Mouse (Mus musculus): ENCODE results near the gene Chid1.

Gene Chid1

GRCm38 (mm10) chr7:141559726-141560325, 20.2 kb upstream of the Chid1 start:
- in situ Hi-C loops (cut with MboI, MseI): loop anchor here (10.0 kb wide), 1 partner anchor 985 kb away; no protein-coding TSS in a partner anchor

- in situ Hi-C loops (cut with MboI, MseI): no loop called here
These were observed 19.3 kb upstream of the Chid1 start for GRCm38 (mm10) chr7:141558946-141559345.

GRCm38 (mm10) chr7:141558329-141558776, 18.7 kb upstream of the Chid1 start:
- in situ Hi-C loops (cut with MboI, MseI): no loop called here

- in situ Hi-C loops (cut with MboI, MseI): no loop called here
These were observed 10.8 kb upstream of the Chid1 start for GRCm38 (mm10) chr7:141550464-141550863.

DNA sequence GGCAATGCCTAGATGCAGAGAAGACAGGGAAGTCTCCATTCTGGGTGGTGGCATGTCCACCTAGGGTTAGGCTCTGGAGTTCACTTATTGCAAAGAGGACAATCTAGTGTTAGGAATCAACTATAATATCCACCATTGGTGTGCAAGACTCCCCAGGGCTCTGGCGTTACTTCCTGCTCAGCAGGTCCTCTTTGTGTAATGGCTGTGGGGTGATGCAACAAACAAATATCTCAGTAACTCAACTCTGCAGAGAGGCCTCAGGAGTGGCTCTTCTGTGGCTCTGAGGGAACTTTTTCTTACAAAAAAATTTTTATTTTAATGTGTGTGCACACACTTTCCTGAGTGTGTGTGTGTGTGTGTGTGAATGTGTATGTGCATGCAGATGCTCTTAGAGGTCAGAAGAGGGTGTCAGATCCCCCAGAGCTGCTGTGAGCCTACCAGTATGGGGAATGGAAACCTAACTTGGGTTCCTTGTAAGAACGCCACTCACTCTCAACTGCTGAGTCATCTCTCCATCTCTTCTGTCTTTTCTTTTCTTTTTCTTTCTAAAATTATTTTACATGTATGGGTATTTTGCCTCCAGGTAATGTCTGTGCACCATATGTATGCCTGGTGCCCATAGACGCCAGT, 9.9 kb upstream of the Chid1 start:
- in situ Hi-C loops (cut with MboI, MseI): no loop called here

GRCm38 (mm10) chr7:141544654-141545053, 5.0 kb upstream of the Chid1 start:
- in situ Hi-C loops (cut with MboI, MseI): no loop called here

- in situ Hi-C loops (cut with MboI, MseI): no loop called here
These were observed 2.9 kb upstream of the Chid1 start for GRCm38 (mm10) chr7:141542588-141542987.

- in situ Hi-C loops (cut with MboI, MseI): no loop called here
These were observed 2.0 kb upstream of the Chid1 start for GRCm38 (mm10) chr7:141541681-141542080.

DNA sequence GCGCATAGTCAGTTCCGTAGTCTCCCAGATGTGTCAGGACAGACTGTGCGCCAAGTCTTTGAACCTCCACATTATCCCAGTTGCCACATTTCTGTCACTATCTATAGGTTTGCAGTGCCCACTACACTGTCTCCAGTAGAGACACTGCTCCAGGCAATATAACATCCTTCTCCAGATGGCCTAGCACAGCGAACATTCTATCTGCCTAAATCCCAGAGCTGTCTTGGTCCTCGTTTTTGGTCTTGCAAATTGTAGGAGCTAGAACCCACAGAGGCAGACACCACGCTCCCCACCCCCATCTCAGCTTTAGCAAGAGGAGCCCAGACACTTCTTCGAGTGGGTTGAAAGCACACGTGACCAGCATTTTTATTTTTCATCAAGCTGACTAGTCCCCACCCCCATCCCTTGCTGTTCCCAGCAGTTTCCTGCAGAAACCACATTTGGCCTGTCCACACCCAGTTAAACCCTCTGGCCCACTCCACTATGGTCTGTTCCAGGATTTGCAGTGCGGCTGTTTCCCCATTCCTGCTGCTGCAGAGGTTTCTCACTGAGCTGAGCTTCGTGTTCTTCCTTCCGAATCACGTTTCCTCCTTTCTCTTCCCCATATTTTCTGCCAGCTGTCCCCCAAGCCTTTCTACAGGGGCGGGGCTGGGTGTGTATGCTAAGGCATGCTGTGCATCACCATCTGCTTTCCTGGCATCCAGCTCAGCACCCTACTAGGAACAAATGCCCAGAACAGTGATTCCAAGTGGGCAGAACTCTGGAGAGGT, 840 bp upstream of the Chid1 start:
- in situ Hi-C loops (cut with MboI, MseI): no loop called here

DNA sequence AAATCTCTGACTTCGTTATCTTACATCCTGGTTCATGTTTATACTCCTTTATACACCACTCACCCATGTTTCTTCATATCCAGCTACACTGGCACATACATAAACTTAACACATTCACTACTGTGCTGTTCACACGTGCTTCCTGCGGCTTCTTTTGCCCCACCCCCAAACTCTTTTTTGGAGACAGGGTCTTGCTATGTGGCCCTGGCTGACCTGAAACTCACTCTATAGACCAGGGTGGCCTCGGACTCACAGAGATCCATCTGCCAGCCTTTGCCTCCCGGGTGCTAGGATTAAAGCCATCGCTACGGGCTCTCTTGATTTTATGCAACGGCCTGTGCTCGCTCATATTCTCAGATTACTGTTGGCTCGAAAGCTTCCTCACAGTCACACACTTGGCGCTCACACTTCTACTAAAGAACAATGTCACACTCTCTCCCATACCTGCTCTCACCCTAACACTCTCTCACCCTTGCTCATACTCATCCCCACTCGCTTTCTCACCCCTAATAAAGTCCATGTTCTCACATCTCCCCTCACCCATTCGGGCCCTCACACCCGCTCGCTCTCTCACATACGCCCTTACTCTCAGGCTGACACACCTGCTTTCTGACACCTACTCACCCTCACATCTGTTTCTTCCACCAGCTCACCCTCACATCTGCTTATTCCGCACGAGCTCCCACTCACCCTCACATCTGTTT, 653 bp downstream of the Chid1 start:
- in situ Hi-C loops (cut with MboI, MseI): no loop called here

- in situ Hi-C loops (cut with MboI, MseI): no loop called here
These were observed 4.1 kb downstream of the Chid1 start for GRCm38 (mm10) chr7:141535570-141535969.

- in situ Hi-C loops (cut with MboI, MseI): loop anchor here (5.0 kb wide), 1 partner anchor 38 kb away; no protein-coding TSS in a partner anchor
These were observed 14.1 kb downstream of the Chid1 start for GRCm38 (mm10) chr7:141525580-141525925.

- in situ Hi-C loops (cut with MboI, MseI): loop anchor here (5.0 kb wide), 1 partner anchor 38 kb away; no protein-coding TSS in a partner anchor
These were observed 14.7 kb downstream of the Chid1 start for GRCm38 (mm10) chr7:141524760-141525579.

DNA sequence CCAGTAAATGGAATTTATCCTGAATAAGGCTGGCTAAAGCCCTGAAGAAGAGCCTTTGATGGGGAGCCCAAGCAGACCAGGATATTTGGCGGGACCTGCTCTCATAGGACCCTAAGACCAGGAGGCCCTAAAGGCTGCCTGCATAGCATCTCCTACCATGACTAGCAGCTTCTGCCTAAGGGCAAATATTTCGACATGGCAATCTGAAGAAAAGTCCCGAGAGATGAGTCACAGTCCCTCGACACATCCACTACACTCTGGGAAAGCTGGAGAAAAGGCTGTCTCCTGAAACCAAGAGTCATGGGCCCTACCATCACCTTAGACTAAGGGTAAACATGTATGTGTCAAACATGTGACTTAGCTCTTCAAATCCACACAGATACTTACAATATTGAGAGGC, 15.4 kb downstream of the Chid1 start:
- in situ Hi-C loops (cut with MboI, MseI): no loop called here

GRCm38 (mm10) chr7:141523007-141523406, 16.6 kb downstream of the Chid1 start:
- in situ Hi-C loops (cut with MboI, MseI): no loop called here

DNA sequence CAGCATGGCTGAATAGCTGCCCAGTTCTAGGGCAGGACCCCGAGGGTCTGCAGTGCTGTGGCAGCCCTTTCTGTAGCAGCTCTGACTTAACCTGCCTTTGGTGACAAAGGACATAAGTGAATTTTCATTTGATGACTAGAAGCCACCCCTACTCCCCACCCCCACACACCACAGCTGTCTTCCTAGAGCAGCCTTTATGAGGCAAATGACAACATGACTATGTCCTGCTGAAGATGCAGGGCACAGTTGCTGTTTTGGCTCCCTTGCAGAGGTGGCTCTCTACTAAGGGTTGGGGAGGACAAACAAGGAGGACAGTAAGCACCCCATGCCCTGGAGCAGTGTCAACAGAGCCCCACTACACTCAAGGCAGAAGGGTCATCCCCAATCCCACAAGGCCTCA, 19.9 kb downstream of the Chid1 start:
- in situ Hi-C loops (cut with MboI, MseI): no loop called here

- in situ Hi-C loops (cut with MboI, MseI): no loop called here
These were observed 20.7 kb downstream of the Chid1 start for GRCm38 (mm10) chr7:141518926-141519325.

DNA sequence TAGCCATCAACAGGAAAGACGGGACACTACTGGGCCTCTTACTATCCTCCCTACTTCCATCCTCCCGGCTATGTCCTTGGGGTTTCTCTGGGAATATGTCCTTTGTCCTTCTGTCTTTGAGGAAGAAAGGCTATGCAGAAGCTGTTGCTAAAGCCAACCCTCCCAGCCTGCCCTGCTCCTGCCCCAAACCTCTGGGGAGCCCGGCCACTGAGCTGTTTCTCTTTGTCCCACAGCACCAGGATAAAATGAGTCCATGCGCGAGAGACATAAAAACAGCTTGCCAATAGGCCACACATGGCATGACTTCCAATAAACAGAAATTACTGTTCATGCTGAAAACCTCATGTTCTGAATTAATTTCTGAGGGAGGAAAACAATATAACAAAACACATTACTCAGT, 21.4 kb downstream of the Chid1 start:
- in situ Hi-C loops (cut with MboI, MseI): no loop called here

DNA sequence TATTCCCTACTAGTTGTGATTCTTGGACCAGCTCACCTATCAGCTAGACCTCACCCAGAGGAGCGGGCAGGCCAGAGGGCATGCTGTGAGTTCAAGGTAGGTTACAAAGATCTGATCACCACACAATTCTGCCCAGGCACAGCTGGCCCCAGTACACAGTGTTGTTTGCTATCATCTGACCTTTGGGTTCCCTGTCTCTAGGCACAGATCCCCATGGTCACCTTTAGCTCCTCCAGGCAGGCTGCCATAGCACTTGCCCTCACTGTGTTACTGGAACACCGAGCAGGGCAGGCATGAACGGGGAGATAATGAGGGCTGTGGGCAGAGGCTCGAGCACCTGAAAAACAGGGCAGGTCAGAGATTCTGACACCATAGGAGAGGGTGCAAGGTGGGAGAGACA, 22.0 kb downstream of the Chid1 start:
- in situ Hi-C loops (cut with MboI, MseI): no loop called here

- in situ Hi-C loops (cut with MboI, MseI): no loop called here
These were observed 28.9 kb downstream of the Chid1 start for GRCm38 (mm10) chr7:141510681-141511191.

DNA sequence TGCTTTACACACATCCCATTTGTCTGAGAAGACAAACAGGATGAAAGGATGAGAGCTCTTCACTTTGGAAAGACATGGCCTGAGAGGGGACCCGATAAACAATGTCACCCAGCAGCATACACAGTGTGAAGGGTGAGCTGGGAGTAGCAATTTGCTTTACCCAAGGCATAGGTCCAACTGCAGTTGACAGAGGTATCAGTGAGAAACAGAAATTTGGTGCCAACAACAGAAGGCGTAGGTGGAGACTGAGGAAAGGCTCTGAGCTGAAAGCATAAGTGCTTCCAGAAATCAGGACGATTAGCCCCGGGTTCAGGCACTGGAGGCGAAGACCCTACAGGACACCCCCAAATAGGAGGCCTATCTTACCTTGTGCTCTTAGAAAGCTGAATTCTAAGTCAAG, 29.5 kb downstream of the Chid1 start:
- in situ Hi-C loops (cut with MboI, MseI): no loop called here

Data from regulatory T cell (primary cell).